Mouse (Mus musculus): ENCODE measurements around the gene Sfxn2.

GRCm38 (mm10) chr19:46616378-46616777 lies 43.2 kb downstream of the Sfxn2 start:
- TF ChIP-seq CTCF (IDR thresholded peaks at IDR 0.05) (no peak), EP300 (IDR thresholded peaks at IDR 0.05) (no peak)

All from lung, postnatal 0 days (tissue).